Mouse (Mus musculus) forebrain, embryonic 14.5 days (tissue): Measurements from ENCODE around the gene A730015C16Rik. TPM values are rescaled to one million over a fixed set of nuclear protein-coding genes. Genes with fewer than 3 reads are reported as not detected.

Experiments
- ATAC-seq: fragments of 200-750 bp; cut with Nextera tagmentation; 2 replicates; pipeline ENCODE4 v1.8.0; 2017; ENCODE audit warnings: mild to moderate bottlenecking, moderate library complexity
- DNase-seq: peaks from one replicate; pipeline ENCODE4 v3.0.0-alpha.2; 2015; ENCODE audit warnings: low spot score
- H3K27ac ChIP-seq: fragments of 300-500 bp; sonication (generic); 2 replicates; pipeline ENCODE4 v1.5.1; 2014; ENCODE audit warnings: low read depth, mild to moderate bottlenecking, control low read depth, low read length, moderate library complexity
- H3K27me3 ChIP-seq: fragments of 300-500 bp; sonication (generic); replicated peaks from 2 replicates; pipeline ENCODE4 v1.6.1; 2014; ENCODE audit warnings: low read length, control low read depth, mixed read lengths; ENCODE audit not compliant: control insufficient read depth, insufficient read depth
- H3K36me3 ChIP-seq: fragments of 300-500 bp; sonication (generic); 2 replicates; pipeline ENCODE4 v1.6.1; 2014; ENCODE audit warnings: low read length, control low read depth; ENCODE audit not compliant: control insufficient read depth, insufficient read depth
- H3K4me1 ChIP-seq: fragments of 300-500 bp; sonication (generic); 2 replicates; pipeline ENCODE4 v1.6.1; 2014; ENCODE audit warnings: antibody characterized with exemption, low read length, control low read depth; ENCODE audit not compliant: control insufficient read depth, insufficient read depth
- H3K4me2 ChIP-seq: fragments of 300-500 bp; sonication (generic); 2 replicates; pipeline ENCODE4 v1.6.1; 2014; ENCODE audit warnings: mild to moderate bottlenecking, control low read depth, low read length
- H3K4me3 ChIP-seq: fragments of 300-500 bp; sonication (generic); 2 replicates; pipeline ENCODE4 v1.5.1; 2014; ENCODE audit warnings: low read depth, low read length, control low read depth
- H3K9ac ChIP-seq: fragments of 300-500 bp; sonication (generic); 2 replicates; pipeline ENCODE4 v1.6.1; 2014; ENCODE audit warnings: mild to moderate bottlenecking, low read length, control low read depth, moderate library complexity
- H3K9me3 ChIP-seq: fragments of 300-500 bp; sonication (generic); replicated peaks from 2 replicates; pipeline ENCODE4 v1.6.1; 2016; ENCODE audit warnings: low read length, control low read depth, mixed read lengths; ENCODE audit not compliant: control insufficient read depth
- WGBS: fragments of 180-500 bp; shearing (Covaris S2); extraction: QIAGEN DNeasy Blood & Tissue Kit; methylation state at CpG from one replicate; pipeline ENCODE4 v1.1.7; 2014; 5-methylcytosine and 5-hydroxymethylcytosine counted together
- polyA plus RNA-seq: library from polyadenylated mRNA; unstranded; fragments of >200 nt; fragmentation: Nextera tagmentation; extraction: Ambion mirVana; gene quantifications from 2 replicates; pipeline ENCODE4 v1.2.1, GENCODE M21; 2014

A730015C16Rik gene
- polyA plus RNA-seq, 1 experiment from 2014 or later, result 0.86 TPM

GRCm38 (mm10) chr4:108866806-108867205 lies 18.4 kb upstream of the A730015C16Rik start:
- DNase-seq (no peak), ATAC-seq (no peak)
- Histone ChIP-seq H3K36me3 (peaks cover 29% of the 10 kb centered on the region), H3K4me1 (no peaks in the 10 kb centered on the region), H3K9me3 (no peaks in the 10 kb centered on the region), H3K4me3 (no peak overlapping the region), H3K9ac (no peak overlapping the region), H3K4me2 (no peak overlapping the region), H3K27me3 (no peaks in the 10 kb centered on the region), H3K27ac (no peak overlapping the region)
- WGBS, result 80% methylated on average over 7 of the region's 7 CpGs

GRCm38 (mm10) chr4:108847715-108848504 lies 509 bp downstream of the A730015C16Rik start, which contains the start of gene Kti12:
Kti12 (plus strand) TSS chr4:108847785.
- WGBS, result under 1% methylated on average over 77 of the region's 77 CpGs
- Histone ChIP-seq H3K4me3 (peak within 1 kb of the TSS; percentile 89), H3K36me3 (peaks cover 3% of the 10 kb centered on the region; the same call in 1 of the 2 replicates), H3K4me2 (peak within 1 kb of the TSS; percentile 97), H3K27ac (peak within 1 kb of the TSS; percentile 66), H3K9me3 (no peaks in the 10 kb centered on the region), H3K4me1 (peaks cover 12% of the 10 kb centered on the region), H3K9ac (peak within 1 kb of the TSS; percentile 80), H3K27me3 (no peaks in the 10 kb centered on the region)
- ATAC-seq (peak; percentile 95), DNase-seq (peak; percentile 96)

- H3K4me1 ChIP-seq, result peaks cover 12% of the 10 kb centered on the region
- no peaks in the 10 kb centered on the region for H3K27me3 ChIP-seq
- WGBS, result 95% methylated on average over 5 of the region's 5 CpGs
- no peak overlapping the region for H3K4me3 ChIP-seq
- H3K4me2 ChIP-seq, result no peak overlapping the region
- H3K36me3 ChIP-seq, result peaks cover under 1% of the 10 kb centered on the region; the same call in 1 of the 2 replicates
- no peaks in the 10 kb centered on the region for H3K9me3 ChIP-seq
- no peak overlapping the region for H3K27ac ChIP-seq
- H3K9ac ChIP-seq, result no peak overlapping the region
- ATAC-seq (no peak), DNase-seq (no peak)
Measured at GRCm38 (mm10) chr4:108845824-108846569, 2.4 kb downstream of the A730015C16Rik start.

- H3K4me3 ChIP-seq, result no peak overlapping the region
- H3K4me2 ChIP-seq, result no peak overlapping the region
- no peaks in the 10 kb centered on the region; the same call in 1 of the 2 replicates for H3K4me1 ChIP-seq
- DNase-seq (no peak), ATAC-seq (no peak)
- H3K27me3 ChIP-seq, result no peaks in the 10 kb centered on the region
- no peak overlapping the region for H3K27ac ChIP-seq
- no peaks in the 10 kb centered on the region for H3K9me3 ChIP-seq
- peaks cover 7% of the 10 kb centered on the region; the same call in 1 of the 2 replicates for H3K36me3 ChIP-seq
- H3K9ac ChIP-seq, result no peak overlapping the region
Measured at GRCm38 (mm10) chr4:108843336-108843735, 5.1 kb downstream of the A730015C16Rik start.

GRCm38 (mm10) chr4:108841920-108842578 lies 6.4 kb downstream of the A730015C16Rik start:
- H3K9ac ChIP-seq, result no peak overlapping the region
- ATAC-seq (no peak), DNase-seq (no peak)
- WGBS, result 87% methylated on average over 7 of the region's 7 CpGs
- H3K4me1 ChIP-seq, result no peaks in the 10 kb centered on the region
- H3K36me3 ChIP-seq, result peaks cover 7% of the 10 kb centered on the region; the same call in 1 of the 2 replicates
- no peaks in the 10 kb centered on the region for H3K9me3 ChIP-seq
- no peak overlapping the region for H3K4me2 ChIP-seq
- no peaks in the 10 kb centered on the region for H3K27me3 ChIP-seq
- no peak overlapping the region for H3K4me3 ChIP-seq
- H3K27ac ChIP-seq, result no peak overlapping the region

- Histone ChIP-seq H3K4me1 (peaks cover 17% of the 10 kb centered on the region), H3K4me2 (no peak overlapping the region), H3K4me3 (no peak overlapping the region), H3K27me3 (no peaks in the 10 kb centered on the region), H3K9ac (no peak overlapping the region), H3K9me3 (no peaks in the 10 kb centered on the region), H3K36me3 (peaks cover 7% of the 10 kb centered on the region; the same call in 1 of the 2 replicates), H3K27ac (no peak overlapping the region)
- ATAC-seq, result no peak
- no peak for DNase-seq
- 92% methylated on average over 4 of the region's 4 CpGs for WGBS
Measured at GRCm38 (mm10) chr4:108838031-108838430, 10.4 kb downstream of the A730015C16Rik start.

- Histone ChIP-seq H3K27me3 (no peaks in the 10 kb centered on the region), H3K9me3 (no peaks in the 10 kb centered on the region), H3K36me3 (peaks cover 3% of the 10 kb centered on the region; the same call in 1 of the 2 replicates), H3K4me3 (peak overlapping the region; percentile 94), H3K9ac (peak overlapping the region; percentile 100), H3K4me2 (peak overlapping the region; percentile 67), H3K27ac (peak overlapping the region; percentile 96; the same call in 1 of the 2 replicates), H3K4me1 (peaks cover 30% of the 10 kb centered on the region)
- no peak for DNase-seq
- no peak for ATAC-seq
- 65% methylated on average over 3 of the region's 3 CpGs for WGBS
Measured at GRCm38 (mm10) chr4:108835496-108835895, 12.9 kb downstream of the A730015C16Rik start.

GRCm38 (mm10) chr4:108834971-108835311 lies 13.5 kb downstream of the A730015C16Rik start:
- Histone ChIP-seq H3K9me3 (no peaks in the 10 kb centered on the region), H3K4me1 (peaks cover 30% of the 10 kb centered on the region), H3K4me2 (peak overlapping the region; percentile 67), H3K27ac (peak overlapping the region; percentile 96), H3K36me3 (peaks cover 5% of the 10 kb centered on the region), H3K9ac (peak overlapping the region; percentile 100), H3K27me3 (no peaks in the 10 kb centered on the region), H3K4me3 (peak overlapping the region; percentile 94)
- DNase-seq, result peak; percentile 21
- WGBS, result 1% methylated on average over 15 of the region's 15 CpGs
- no peak for ATAC-seq
